Mouse (Mus musculus): ENCODE measurements around the gene Usp48.

Usp48 gene

DNA sequence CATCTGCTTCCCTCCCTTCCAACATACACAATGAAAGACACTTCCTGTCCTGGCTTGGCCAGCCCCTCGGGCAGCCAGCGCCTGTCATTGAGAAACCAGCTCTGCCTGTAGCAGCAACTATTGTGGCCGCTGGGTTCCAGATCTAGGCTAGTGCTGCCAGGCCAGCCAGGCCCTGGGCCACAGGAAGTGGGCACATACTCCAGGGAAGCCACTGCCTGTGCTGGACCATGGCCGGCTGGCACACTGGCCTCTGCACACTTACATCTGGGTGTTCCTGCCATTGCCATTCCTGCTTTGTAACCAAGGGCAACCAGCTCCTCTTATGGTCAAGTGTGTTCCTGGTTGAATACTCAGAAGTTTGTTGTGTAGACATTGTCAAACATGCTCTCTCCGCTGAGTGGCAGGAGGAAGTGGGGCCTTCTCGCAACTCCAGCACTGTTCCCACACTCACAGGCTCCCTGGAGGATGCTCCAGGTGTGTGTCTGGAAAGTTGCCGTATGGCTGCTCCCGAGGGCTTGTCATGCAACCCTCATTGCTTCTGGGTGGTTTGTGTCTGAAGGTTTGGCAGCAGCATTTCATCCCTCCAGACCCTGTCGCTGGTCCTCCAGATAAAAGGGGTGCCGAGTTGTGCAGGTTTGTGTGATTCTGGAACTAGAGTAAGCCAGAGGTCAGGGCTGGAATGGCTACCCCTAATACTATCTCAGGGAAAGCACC lies 67.0 kb downstream of the Usp48 start:
- in situ Hi-C loops (cut with MboI, MseI): no loop called here

DNA sequence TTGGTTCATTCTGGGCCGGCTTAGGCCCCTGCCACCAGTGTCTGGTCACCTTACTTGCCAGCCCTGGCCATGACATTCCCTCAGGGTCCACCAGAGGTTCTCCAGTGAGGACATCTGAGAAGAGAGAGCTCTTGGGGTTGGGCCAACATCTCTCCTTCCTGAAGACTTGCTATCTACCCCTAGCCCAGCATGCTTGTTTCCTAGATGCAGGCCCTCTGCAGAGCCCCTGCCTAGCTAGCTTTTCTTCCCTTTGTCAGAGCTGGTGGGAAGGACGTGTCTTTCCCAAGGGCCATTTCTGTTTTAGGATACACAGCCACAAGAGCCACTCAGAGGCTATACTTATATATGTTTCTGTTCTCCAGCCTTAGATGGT lies 67.5 kb downstream of the Usp48 start:
- in situ Hi-C loops (cut with MboI, MseI): no loop called here

DNA sequence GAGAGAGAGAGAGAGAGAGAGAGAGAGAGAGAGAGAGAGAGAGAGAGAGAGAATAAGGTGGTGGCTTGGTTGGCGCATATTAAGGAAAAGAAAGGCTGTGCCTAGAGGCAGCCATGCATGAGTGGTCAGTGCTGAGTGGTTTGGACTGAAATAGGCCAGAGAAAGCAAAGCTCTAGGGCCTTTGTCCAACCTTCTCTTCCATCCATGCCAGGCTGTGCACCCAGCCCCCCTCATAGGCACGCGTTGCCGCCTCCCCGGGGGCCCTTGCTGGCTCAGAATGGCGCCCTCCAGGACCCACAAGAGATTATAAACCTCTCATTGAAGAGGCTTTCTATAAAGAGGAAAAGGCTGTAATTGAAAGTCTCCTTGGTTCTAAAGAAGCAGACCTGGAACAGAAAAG lies 68.0 kb downstream of the Usp48 start:
- in situ Hi-C loops (cut with MboI, MseI): no loop called here

DNA sequence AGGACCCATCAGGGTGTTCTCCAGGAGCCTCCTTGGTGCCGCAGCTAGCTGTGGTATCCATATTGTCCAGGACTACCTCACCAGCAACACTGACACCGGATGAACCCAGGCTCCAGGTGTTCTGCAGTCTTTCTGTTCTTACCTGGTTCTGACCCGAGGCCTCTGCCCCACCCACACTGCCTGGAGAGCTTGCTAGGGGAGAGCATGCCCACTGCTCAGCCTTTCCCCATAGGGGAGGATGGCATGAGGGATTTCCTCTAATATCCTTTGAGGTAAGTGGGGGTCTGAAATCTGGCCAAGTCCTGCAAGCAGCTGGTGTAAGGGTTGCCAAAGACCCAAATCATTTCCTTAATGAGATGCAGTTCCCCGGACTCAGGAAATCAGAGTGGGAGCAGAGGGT lies 69.9 kb downstream of the Usp48 start:
- in situ Hi-C loops (cut with MboI, MseI): no loop called here

DNA sequence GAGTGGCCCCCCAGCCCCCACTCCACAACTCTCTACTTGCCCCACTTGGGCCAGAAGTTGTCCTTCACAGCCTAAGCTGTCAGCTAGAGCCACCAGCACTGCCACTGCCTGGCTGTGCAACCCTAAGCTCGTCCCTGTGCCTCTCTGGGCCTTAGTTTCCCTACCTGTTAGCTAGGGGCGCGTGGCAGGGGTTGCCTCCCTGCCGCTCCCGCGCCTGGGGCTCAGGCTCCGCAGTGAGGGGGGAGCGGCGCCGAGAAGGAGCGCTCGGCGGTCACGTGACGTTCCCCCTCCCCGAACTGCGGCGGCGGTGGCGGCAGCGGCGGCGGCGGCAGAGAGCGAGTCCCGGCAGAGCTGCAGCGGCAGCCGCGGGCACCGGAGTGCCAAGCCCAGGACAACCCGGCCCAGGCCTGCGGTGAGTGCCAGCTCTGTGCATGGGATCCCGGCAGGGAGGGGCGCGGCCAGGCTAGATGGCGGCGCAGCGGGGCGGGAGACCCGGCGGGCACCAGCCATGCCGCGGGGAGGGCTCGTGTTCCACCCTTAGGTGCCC lies 71.0 kb downstream of the Usp48 start, which contains the start of gene Rap1gap:
Gene Rap1gap (plus strand): TSS at position 294 of the 547 bp plus-strand sequence.
- in situ Hi-C loops (cut with MboI, MseI): no loop called here

DNA sequence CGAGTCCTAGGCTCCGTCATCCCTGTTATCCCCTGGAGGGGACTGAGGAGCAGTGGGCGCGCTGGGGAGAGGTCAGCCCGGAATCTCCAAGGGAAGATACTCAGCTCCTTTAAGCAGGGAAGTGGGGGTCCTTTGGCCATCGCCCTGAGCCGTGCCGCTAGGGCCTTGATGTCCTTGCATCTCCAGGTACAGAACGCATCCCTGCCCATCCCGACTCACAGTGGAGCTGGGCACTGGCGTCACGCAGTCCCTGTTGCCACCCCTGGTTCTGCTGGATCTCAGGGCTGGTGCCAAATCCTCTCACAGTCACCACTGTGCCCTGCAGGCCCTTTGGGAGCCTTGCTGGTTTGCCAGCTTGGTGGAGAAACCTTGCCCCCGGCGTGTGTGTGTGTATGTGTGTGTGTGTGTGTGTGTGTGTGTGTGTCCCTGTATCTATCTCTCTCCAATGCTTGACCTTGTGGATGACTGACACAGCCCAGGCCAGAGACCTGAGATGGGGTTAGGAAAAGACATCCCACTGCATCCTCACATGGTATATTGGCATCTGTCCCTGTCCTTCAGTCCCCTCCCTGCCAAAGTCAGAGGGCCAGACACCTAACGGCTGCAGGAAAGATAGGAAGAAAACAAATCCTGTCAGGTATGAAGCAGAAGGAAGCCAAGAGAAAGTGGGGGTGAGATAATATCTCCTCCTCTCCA lies 71.6 kb downstream of the Usp48 start:
- in situ Hi-C loops (cut with MboI, MseI): no loop called here

DNA sequence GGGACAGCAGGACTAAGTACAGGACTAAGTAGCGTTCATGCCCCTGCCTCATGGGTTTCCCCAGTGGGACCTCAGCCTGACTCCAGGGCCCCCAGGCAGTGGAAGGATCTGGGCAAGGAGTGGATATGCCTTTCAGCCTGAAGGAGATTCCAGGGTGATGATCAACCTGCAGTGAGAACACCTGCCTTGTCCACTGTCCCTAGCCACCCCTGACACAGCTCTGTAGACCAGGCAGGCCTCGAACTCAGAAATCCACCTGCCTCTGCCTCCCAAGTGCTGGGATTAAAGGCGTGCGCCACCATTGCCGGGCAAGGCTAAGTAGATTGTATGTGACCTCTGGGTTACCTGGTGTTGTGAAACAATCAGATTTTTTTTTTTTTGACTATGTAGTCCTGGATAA lies 72.2 kb downstream of the Usp48 start:
- in situ Hi-C loops (cut with MboI, MseI): no loop called here

DNA sequence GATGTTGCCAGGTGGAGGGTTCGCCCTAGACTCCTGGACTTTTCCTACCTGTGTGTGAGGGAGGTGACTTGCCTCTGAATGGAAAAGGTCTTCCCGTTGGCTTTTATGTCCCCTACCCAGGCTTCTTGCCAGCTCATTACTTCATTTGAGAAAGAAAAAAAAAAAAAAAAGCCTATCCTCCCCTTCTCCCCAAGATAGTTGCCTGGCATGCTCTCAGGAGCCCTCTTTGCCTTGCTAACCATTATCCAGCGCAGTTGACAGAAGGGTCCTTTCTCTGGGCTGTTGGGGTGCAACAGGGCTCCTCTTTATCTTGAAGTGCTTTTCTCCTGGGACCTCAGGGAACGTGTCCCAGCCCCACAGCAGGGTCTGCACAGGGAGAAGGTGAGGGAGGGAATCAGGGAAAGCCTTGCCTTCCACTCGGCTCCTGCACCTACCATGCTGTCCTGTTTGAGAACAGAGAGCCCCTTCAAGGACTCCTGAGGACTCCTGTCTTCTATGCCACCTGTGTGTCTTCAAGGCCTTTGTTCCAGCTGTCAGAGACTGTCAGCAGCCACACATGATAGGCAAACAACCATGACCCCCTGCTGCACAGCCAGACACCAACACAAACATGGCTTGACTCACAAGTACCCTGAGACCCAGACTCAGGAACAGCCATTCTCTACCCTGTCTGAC lies 72.9 kb downstream of the Usp48 start:
- in situ Hi-C loops (cut with MboI, MseI): no loop called here

DNA sequence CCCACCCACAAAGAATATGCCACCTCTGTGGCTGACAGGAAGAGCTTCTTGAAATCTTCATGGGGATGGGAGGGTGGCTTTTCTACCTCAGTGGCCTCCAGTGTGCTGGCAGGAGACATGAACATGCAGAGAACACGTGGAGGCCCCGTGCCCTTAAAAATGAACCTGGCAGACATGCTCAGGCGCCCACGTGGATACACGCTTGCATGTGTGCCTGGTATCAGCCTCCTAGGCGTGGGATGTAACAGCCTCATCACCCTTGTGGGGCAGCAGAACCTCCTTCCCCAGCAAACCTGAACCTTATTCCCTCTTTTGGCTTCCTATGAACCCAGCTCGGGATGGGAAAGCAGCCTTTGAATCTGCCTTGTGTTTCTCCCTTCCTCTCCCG lies 73.4 kb downstream of the Usp48 start:
- in situ Hi-C loops (cut with MboI, MseI): no loop called here

DNA sequence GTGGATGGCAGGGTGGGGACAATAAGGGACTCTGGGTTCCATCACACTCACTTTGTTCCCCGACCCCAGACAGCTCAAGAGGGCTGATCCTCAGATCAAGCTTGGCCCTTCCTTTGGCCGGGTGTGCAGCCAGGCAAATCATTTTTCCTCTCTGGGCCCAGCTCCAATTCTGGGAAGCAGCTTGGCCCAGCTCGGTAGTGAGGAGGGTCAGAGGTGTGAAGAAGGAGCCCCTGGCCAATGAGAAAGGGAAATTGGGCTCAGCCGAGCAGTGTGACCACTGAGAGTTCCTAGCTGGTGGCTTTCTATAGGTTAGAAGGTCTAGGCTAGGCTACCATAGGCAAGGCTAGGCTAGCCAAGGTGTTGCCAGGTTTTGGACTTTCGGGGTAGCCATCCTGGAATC lies 74.2 kb downstream of the Usp48 start:
- in situ Hi-C loops (cut with MboI, MseI): no loop called here

DNA sequence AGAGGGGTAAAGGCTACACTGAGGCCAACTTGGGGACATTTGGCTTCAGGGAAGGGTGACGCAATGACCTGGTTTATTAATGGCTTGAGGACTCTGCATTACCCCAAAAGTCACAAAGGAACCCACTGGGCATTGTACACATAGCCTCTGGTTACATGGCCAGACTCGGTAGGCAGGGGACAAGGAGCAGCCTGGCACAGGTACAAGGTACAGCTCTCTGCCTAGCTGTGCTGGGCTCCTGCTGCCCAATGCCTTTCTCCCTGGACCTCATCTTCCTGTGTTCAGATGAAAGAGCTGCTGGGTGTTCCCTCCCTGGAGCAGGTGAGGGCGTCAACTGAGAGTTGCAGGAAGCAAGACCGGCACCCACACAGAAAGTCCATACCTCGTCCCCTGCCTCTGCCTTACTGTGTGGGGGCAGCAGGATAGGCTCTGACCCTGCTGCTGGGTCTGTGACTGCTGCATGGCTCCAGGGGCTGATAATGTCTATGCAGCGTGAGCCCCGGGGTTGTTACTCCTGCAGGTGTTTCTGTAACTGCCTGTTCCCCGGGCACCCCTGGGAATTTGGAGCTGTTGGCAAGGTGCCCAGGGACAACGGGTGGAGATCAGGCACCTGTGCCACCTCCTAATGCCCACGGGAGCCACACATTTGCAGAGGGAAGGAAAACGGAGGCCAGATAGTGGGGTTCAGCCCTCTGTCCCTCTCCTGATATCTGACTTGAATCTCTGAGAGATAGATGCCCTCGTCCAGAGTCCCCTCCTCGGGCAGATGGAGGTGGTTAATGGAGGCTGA lies 78.4 kb downstream of the Usp48 start:
- in situ Hi-C loops (cut with MboI, MseI): no loop called here

DNA sequence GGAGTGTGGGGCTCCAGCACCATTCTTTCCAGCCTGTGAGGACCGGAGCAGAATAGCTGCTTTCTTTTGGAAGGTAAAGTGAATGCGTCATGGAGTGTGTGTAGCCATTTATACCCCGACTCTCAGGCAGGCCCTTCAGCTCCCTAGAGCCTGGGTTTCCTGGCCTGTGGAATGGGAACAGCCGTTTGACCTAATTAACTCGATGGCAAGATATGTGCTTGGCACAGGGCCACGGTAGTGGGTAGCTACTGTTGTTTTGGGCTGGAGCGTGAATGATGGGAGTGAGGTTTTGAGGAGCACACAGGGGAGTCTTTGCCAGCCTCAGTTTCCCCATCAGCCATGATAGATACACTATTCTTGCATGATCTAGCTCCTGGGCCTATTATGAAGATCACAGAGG lies 82.0 kb downstream of the Usp48 start:
- in situ Hi-C loops (cut with MboI, MseI): no loop called here

DNA sequence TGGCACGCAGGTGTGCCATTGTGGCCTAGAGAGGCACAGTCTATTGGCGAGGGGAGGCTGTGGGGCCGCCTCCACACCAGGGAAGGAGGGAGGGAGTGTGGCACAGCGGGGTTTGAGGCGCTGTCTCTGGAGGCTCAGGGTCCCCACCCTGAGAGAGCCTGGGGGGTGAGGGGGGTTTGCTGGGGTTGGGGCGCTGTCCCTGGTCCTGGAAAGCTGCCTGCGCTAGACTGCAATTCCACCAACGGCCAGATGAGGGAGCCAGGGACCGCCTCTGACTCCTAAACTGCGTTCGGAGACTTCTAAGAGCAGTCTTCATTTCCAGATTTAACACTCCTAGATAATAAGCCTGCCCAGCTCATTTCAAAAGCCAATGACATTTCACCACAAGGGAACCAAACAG lies 82.5 kb downstream of the Usp48 start:
- in situ Hi-C loops (cut with MboI, MseI): no loop called here

DNA sequence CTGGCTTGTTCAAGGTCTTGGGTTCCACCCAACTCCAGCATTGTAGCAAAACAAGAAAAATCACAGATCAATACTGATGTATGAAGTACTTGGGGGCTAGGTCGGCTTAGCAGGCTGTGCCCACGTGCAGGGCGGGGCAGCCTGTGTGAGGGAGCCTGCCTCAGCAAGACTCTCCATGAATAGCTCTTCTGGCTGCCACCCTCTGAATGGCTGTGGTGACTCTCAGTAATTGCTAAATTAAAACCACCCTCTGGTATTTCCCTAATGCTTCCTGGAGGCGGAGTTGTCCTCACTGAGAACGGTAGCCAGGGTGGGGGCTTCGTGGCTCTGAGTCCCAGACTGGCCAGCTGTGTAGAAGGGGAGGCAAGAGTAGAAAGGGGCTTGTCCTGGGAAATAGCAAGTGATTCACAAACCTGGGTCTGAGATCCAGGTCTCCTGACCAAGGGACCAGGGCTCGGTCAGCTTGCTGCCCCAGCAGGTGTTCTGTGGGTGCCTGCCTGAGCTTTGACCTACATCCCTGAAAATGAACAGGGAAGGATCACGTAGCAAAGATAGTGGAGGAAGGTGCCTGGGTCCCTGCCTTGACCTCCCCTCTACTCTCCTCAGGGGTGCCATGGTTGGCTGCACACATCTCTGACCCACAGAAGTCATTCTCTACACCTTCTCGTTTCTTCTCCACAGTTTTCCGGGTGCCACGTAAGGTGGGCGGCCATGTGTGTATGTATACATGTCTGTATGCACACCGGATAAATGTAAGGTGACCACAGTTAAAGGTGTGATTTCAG lies 83.3 kb downstream of the Usp48 start:
- in situ Hi-C loops (cut with MboI, MseI): no loop called here

DNA sequence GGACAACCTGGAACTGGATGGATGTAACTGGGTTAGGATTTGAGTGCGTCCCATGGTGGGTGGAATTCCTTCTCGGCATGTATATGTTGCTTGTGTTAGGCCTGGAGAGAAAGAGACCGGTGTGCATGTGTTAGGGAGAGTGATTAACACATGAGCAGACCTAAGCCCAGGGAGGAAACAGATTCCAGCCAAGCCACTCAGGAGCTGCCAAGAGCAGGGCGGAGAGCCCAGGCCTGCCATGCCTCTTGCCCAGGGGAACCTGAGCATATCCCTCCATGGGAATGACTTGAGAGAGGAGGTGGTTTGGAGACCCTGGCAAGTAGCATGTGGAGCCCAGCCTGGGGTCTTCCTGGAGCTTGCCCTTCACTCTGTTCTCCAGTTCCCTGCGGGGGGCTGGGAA lies 84.4 kb downstream of the Usp48 start:
- in situ Hi-C loops (cut with MboI, MseI): no loop called here

DNA sequence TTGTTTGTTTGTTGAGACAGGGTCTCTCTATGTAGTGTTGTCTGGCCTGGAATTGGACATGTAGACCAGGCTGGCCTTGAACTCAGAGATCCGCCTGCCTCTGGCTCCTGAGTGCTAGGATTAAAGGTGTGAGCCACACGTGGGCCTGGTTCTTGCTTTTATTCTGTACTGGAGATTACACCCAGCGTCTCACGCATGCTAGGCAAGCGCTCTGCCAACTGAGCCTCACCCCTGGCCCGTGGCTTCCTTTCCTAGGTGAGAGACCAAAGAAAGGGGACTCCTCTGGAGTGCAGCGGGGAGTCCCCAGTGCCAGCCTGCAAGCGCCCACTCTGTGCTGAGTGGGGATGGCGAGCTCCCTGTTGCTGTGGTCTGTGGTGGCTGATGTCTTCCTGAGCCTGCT lies 85.0 kb downstream of the Usp48 start:
- in situ Hi-C loops (cut with MboI, MseI): no loop called here

DNA sequence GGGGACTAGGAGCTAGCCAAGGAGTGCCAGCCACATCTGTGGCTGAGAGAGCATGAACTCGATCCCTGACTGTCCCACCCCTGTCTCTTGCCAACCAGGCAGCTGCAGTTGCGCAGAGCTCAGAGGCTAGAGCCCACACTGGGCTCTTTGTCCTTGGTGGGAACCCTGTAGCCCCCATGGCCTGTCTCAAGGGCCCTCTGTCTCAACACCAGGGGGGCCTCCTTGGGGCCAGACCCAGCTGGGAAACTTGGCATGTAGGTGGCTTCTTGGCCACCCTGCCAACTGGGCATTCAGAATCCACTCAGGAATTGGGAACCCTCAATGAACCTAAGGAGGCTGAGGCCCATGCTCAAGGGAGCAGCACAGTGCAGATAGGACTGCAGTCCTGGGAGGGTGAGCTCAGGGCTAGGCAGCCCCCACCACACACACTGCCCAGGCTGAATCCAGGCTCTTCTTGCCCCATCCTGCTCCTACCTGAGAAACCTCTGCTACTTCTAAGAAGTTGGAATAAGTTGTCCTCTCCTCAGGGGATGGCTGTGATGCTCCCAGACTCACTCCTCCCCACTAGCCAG lies 86.5 kb downstream of the Usp48 start:
- in situ Hi-C loops (cut with MboI, MseI): no loop called here

DNA sequence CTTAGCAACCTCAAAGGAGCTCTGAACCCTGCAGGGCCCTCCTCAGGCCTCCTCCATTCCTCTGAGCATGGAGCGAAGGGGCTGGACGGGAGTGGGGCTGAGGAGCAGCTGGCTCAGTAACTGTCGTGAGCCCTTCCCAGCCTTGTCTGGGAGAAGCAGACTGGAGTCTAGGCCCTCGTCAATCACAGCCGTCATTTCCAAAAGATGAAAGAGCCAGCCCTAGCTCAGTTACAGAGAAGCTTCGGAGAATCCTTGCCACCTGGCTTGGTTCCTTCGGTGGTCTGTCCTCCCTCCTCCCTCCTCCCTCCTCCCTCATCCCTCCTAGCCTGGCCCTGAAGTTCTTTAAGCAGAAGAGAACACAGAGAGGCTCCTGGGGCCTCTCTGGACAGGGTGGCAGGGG lies 87.2 kb downstream of the Usp48 start:
- in situ Hi-C loops (cut with MboI, MseI): no loop called here

DNA sequence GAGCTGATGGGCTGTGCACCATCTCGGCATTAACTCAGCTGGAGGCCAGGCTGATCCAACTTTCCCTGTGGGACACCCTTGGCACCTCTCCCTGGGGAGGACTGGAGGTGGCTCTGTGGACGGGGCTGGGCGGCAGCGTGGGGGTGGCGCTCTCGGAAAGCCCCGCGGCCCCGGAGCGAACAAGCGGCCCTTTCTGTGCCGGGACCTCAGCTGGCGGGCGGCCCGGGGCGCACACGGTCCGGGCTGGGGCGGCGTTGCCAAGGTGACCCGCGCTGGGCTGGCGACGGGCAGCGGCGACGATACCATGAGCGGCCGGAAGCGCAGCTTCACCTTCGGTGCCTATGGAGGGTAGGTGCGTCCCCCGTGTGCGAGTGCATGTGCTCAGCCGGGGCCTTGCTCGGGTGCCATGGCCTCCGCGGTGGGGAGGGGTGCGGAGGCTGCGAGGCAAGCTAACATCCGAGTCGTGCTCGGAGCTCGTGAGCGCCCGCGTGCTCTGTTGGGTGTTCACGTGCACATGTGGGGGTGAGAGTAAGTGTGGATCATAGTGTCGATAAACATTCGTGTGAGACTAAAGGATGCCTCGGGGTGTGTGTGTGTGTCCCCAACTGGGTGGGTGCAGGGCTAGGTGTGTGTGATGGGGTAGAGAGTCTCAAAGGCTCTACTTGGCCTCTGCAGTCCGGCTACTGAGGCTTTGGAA lies 88.0 kb downstream of the Usp48 start:
- in situ Hi-C loops (cut with MboI, MseI): no loop called here

DNA sequence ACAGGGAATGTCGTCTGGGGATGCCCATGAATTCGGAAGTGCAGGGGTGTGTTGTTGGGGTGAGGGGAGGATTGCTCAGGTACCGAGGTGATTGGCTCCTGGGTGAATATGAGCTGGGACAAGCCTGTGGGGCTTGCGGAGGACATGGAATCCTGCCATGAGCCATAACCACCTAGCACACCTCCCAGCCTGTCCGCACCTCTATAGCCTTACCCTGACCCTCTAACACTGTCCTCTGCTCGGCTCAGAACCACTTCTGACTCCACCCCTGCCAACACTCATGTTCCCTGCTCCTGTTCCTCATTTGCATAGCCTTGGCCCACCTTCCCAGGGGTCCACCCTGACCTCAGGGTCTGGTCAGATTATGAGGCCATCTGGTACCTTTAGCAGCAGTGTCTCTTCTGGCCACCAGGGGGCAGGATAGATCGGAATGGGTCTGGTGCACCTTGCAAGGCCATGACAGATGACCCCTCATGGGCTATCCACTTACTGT lies 89.5 kb downstream of the Usp48 start:
- in situ Hi-C loops (cut with MboI, MseI): no loop called here
